In genomic region chr2:170069976-170070375, GRCm38 (mm10) we compare ENCODE assay signal across 16 mouse cellular contexts.
DNase-seq lines count a peak whose midpoint lies in the region; ATAC-seq and TF ChIP-seq lines count a peak whose summit lies in the region.
"Had no signal": no experiment of that assay in that cellular context is flagged by ENCODE, and none has a peak within 500 bp of the region (broad histone marks: within the 10 kb centered on the region; RNA-seq: fewer than 3 reads in every experiment).

No protein-coding gene starts in this region.

- H3K27me3 ChIP-seq in lung, embryonic 16.5 days (ENCODE audit: control insufficient read depth, insufficient read depth, low read depth, low read length), result no peaks in the 10 kb centered on the region
- H3K27me3 ChIP-seq in limb, embryonic 14.5 days (ENCODE audit: control insufficient read depth, insufficient read depth, low read length), result no peaks in the 10 kb centered on the region
- H3K27me3 ChIP-seq: embryonic facial prominence, embryonic 15.5 days; forebrain, embryonic 13.5 days; hindbrain, embryonic 13.5 days; liver, embryonic 13.5 days; neural tube, embryonic 12.5 days had no signal

- H3K4me1 ChIP-seq in lung, embryonic 16.5 days (replicated peaks; ENCODE audit: control insufficient read depth, insufficient read depth, low read length), result 0 out of 2 replicates have a peak, but pooled peaks cover 3% of the 10 kb centered on the region
- peaks cover 25% of the 10 kb centered on the region for H3K4me1 ChIP-seq in limb, embryonic 14.5 days (ENCODE audit: control insufficient read depth, insufficient read depth, low read length)
- H3K4me1 ChIP-seq: liver, embryonic 13.5 days had no signal

- no peak overlapping the region for H3K27ac ChIP-seq in lung, embryonic 16.5 days (ENCODE audit: low read length)
- H3K27ac ChIP-seq in limb, embryonic 14.5 days (replicated peaks; ENCODE audit: low read depth, low read length), result 0 out of 2 replicates have a peak overlapping the region, but pooled peaks have one; percentile 48
- H3K27ac ChIP-seq: embryonic facial prominence, embryonic 15.5 days; forebrain, embryonic 13.5 days; hindbrain, embryonic 13.5 days; liver, embryonic 13.5 days; neural tube, embryonic 12.5 days had no signal

- peaks cover 3% of the 10 kb centered on the region; the same call in 1 of the 2 replicates for H3K9me3 ChIP-seq in lung, embryonic 16.5 days (ENCODE audit: control insufficient read depth, low read length)
- H3K9me3 ChIP-seq in limb, embryonic 14.5 days (ENCODE audit: control insufficient read depth, low read length), result peaks cover 5% of the 10 kb centered on the region; the same call in 1 of the 2 replicates
- H3K9me3 ChIP-seq: embryonic facial prominence, embryonic 15.5 days; forebrain, embryonic 13.5 days; liver, embryonic 13.5 days had no signal

- no peak overlapping the region; the same call in 1 of the 2 replicates for H3K4me2 ChIP-seq in lung, embryonic 16.5 days (ENCODE audit: low read depth, low read length)
- no peak overlapping the region for H3K4me2 ChIP-seq in limb, embryonic 14.5 days (replicated peaks; ENCODE audit: low read depth, low read length, severe bottlenecking)
- H3K4me2 ChIP-seq: forebrain, embryonic 13.5 days; hindbrain, embryonic 13.5 days had no signal

- H3K36me3 ChIP-seq in lung, embryonic 16.5 days (ENCODE audit: control insufficient read depth, insufficient read depth, low read length), result no peaks in the 10 kb centered on the region
- H3K36me3 ChIP-seq in limb, embryonic 14.5 days (ENCODE audit: control insufficient read depth, insufficient read depth, low read length), result no peaks in the 10 kb centered on the region
- H3K36me3 ChIP-seq: embryonic facial prominence, embryonic 15.5 days; hindbrain, embryonic 13.5 days; liver, embryonic 13.5 days; neural tube, embryonic 12.5 days had no signal

- peak; percentile 49 for ATAC-seq in lung, embryonic 16.5 days (ENCODE audit: low read depth)
- no peak for ATAC-seq in limb, embryonic 14.5 days (ENCODE audit: low FRiP score, low read depth)
- ATAC-seq in erythroid progenitor cell, adult 5-6 weeks (replicated peaks; ENCODE audit: low FRiP score, poor library complexity, severe bottlenecking), result no peak
- ATAC-seq: forebrain, embryonic 13.5 days; midbrain, embryonic 16.5 days had no signal

- H3K4me3 ChIP-seq in lung, embryonic 16.5 days (ENCODE audit: low read length), result no peak overlapping the region
- no peak overlapping the region for H3K4me3 ChIP-seq in limb, embryonic 14.5 days (replicated peaks; ENCODE audit: low read length)
- H3K4me3 ChIP-seq: embryonic facial prominence, embryonic 15.5 days; forebrain, embryonic 13.5 days; hindbrain, embryonic 13.5 days; liver, embryonic 13.5 days; neural tube, embryonic 12.5 days had no signal

- no peak overlapping the region for H3K9ac ChIP-seq in lung, embryonic 16.5 days (ENCODE audit: low read length)
- no peak overlapping the region for H3K9ac ChIP-seq in limb, embryonic 14.5 days (ENCODE audit: low read depth, low read length, severe bottlenecking)
- H3K9ac ChIP-seq: embryonic facial prominence, embryonic 15.5 days; forebrain, embryonic 13.5 days; hindbrain, embryonic 13.5 days; liver, embryonic 13.5 days; neural tube, embryonic 12.5 days had no signal

- no peak for TF ChIP-seq POLR2A in limb, embryonic 14.5 days (IDR thresholded peaks at IDR 0.05; ENCODE audit: borderline replicate concordance, extremely low read depth, insufficient read depth, insufficient read length)

- 58% methylated on average over 5 of the region's 5 CpGs for WGBS in lung, embryonic 16.5 days
- 79% methylated on average over 5 of the region's 5 CpGs for WGBS in limb, embryonic 14.5 days

- DNase-seq in heart, adult 11 months, result peak; percentile 82
- DNase-seq in heart, adult 9 months (ENCODE audit: low spot score in 2 of 2), result no peak
- DNase-seq in lung, postnatal 14 days, result no peak
- DNase-seq in gastrocnemius, postnatal 10 days, result peak; percentile 37
- DNase-seq in limb, embryonic 14.5 days (ENCODE audit: low spot score), result no peak
- DNase-seq in spleen, postnatal 36 days (ENCODE audit: low spot score in 2 of 2), result no peak
- DNase-seq: cerebellum, adult 9-10 months; liver, embryonic 13.5 days; thymus, postnatal 4 days had no signal

Comparison
In these comparisons a context has a peak if more than half of its experiments do, and no peak if none do; other contexts are left out.
1. DNase-seq: peak in heart, adult 11 months (single experiment) and gastrocnemius, postnatal 10 days (single experiment); none in heart, adult 9 months (0 of 2), lung, postnatal 14 days (single experiment), limb, embryonic 14.5 days (single experiment) and spleen, postnatal 36 days (0 of 2).